8 mouse cellular contexts compared by ENCODE assay signal in the genomic region with DNA sequence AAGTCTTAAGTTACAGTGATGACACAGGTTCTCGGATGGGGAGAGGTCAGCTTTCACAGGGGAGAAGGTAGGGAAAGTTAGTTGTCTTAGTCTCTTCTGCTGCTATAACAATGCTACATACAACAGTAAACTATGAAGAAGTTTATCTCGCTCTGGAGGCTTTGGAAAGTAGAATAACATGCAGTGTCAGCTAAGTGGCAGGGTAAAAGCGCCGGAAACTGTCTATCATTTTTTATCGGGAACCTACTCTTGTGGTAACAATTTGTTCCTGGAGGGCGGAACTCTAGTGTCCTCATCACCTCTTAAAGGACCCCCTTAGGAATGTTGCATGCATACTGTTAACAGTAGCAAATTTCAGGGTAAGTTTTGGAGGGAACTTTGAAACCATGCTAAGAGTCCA. TPM values are rescaled to one million over a fixed set of nuclear protein-coding genes. Genes with fewer than 3 reads are reported as not detected.
DNase-seq lines count a peak whose midpoint lies in the region; ATAC-seq and TF ChIP-seq lines count a peak whose summit lies in the region.

No protein-coding gene starts in this region.

- H3K27ac ChIP-seq in forebrain, embryonic 10.5 days: no peak overlapping the region
- H3K27ac ChIP-seq in forebrain, embryonic 11.5 days (ENCODE audit: low read depth, low read length): no peak overlapping the region
- peak overlapping the region; percentile 99 for H3K27ac ChIP-seq in lung, postnatal 0 days (ENCODE audit: low read length)
- H3K27ac ChIP-seq in liver, embryonic 12.5 days: peak overlapping the region; percentile 93; the same call in 1 of the 2 replicates
- H3K27ac ChIP-seq in stomach, embryonic 16.5 days (ENCODE audit: low read length): peak overlapping the region; percentile 98; the same call in 1 of the 2 replicates

- no peaks in the 10 kb centered on the region for H3K27me3 ChIP-seq in forebrain, embryonic 10.5 days (ENCODE audit: poor library complexity, severe bottlenecking)
- H3K27me3 ChIP-seq in forebrain, embryonic 11.5 days (ENCODE audit: control insufficient read depth, insufficient read depth, low read length): no peaks in the 10 kb centered on the region
- H3K27me3 ChIP-seq in lung, postnatal 0 days (replicated peaks; ENCODE audit: insufficient read depth, low read length): no peaks in the 10 kb centered on the region
- H3K27me3 ChIP-seq in liver, embryonic 12.5 days (replicated peaks): no peaks in the 10 kb centered on the region
- no peaks in the 10 kb centered on the region for H3K27me3 ChIP-seq in stomach, embryonic 16.5 days (ENCODE audit: control insufficient read depth, insufficient read depth, low read length)

- TF ChIP-seq CTCF in lung, postnatal 0 days (IDR thresholded peaks at IDR 0.05): no peak
- TF ChIP-seq CTCF in lung, adult 2 months (IDR thresholded peaks at IDR 0.05; ENCODE audit: insufficient read depth, low read length): no peak

- no peak overlapping the region for H3K9ac ChIP-seq in forebrain, embryonic 11.5 days (ENCODE audit: low read length)
- H3K9ac ChIP-seq in lung, postnatal 0 days (replicated peaks; ENCODE audit: low read depth): no peak overlapping the region
- H3K9ac ChIP-seq in liver, embryonic 12.5 days: peak overlapping the region; percentile 96
- H3K9ac ChIP-seq in stomach, embryonic 16.5 days (ENCODE audit: low read length): 0 out of 2 replicates have a peak overlapping the region, but pooled peaks have one; percentile 98

- no peak overlapping the region for H3K4me2 ChIP-seq in forebrain, embryonic 11.5 days (ENCODE audit: low read depth, low read length, severe bottlenecking)
- peak overlapping the region; percentile 81 for H3K4me2 ChIP-seq in lung, postnatal 0 days (replicated peaks; ENCODE audit: low read depth, low read length)
- peak overlapping the region; percentile 98 for H3K4me2 ChIP-seq in liver, embryonic 12.5 days
- peak overlapping the region; percentile 67; the same call in 1 of the 2 replicates for H3K4me2 ChIP-seq in stomach, embryonic 16.5 days (ENCODE audit: low read depth, low read length)

- H3K9me3 ChIP-seq in forebrain, embryonic 10.5 days: no peaks in the 10 kb centered on the region
- no peaks in the 10 kb centered on the region for H3K9me3 ChIP-seq in forebrain, embryonic 11.5 days (ENCODE audit: control insufficient read depth, low read length)
- no peaks in the 10 kb centered on the region for H3K9me3 ChIP-seq in lung, postnatal 0 days (ENCODE audit: low read length)
- no peaks in the 10 kb centered on the region for H3K9me3 ChIP-seq in liver, embryonic 12.5 days (replicated peaks)
- no peaks in the 10 kb centered on the region for H3K9me3 ChIP-seq in stomach, embryonic 16.5 days (replicated peaks; ENCODE audit: control insufficient read depth, low read length)

- TF ChIP-seq POLR2A in lung, adult 2 months (IDR thresholded peaks at IDR 0.05; ENCODE audit: borderline replicate concordance, extremely low read depth, low read depth, low read length): no peak

- TF ChIP-seq EP300 in lung, postnatal 0 days (IDR thresholded peaks at IDR 0.05): no peak

- peaks cover 14% of the 10 kb centered on the region; the same call in 1 of the 2 replicates for H3K36me3 ChIP-seq in forebrain, embryonic 10.5 days (replicated peaks)
- H3K36me3 ChIP-seq in forebrain, embryonic 11.5 days (ENCODE audit: control insufficient read depth, insufficient read depth, low read length): no peaks in the 10 kb centered on the region
- no peaks in the 10 kb centered on the region for H3K36me3 ChIP-seq in lung, postnatal 0 days (ENCODE audit: insufficient read depth, low read length)
- no peaks in the 10 kb centered on the region for H3K36me3 ChIP-seq in liver, embryonic 12.5 days
- H3K36me3 ChIP-seq in stomach, embryonic 16.5 days (ENCODE audit: control insufficient read depth, insufficient read depth, low read length): no peaks in the 10 kb centered on the region

- H3K4me1 ChIP-seq in forebrain, embryonic 10.5 days: peaks cover 35% of the 10 kb centered on the region
- peaks cover 4% of the 10 kb centered on the region; the same call in 1 of the 2 replicates for H3K4me1 ChIP-seq in forebrain, embryonic 11.5 days (replicated peaks; ENCODE audit: control insufficient read depth, insufficient read depth, low read length)
- peaks cover 15% of the 10 kb centered on the region for H3K4me1 ChIP-seq in lung, postnatal 0 days (ENCODE audit: insufficient read depth, low read depth, low read length)
- H3K4me1 ChIP-seq in lung, adult 2 months (ENCODE audit: control insufficient read depth, insufficient read depth, low read length): peaks cover 5% of the 10 kb centered on the region
- H3K4me1 ChIP-seq in liver, embryonic 12.5 days: peaks cover 38% of the 10 kb centered on the region
- peaks cover 15% of the 10 kb centered on the region for H3K4me1 ChIP-seq in stomach, embryonic 16.5 days (ENCODE audit: control insufficient read depth, insufficient read depth, low read length)

- peak overlapping the region; percentile 87; the same call in 1 of the 2 replicates for H3K4me3 ChIP-seq in forebrain, embryonic 10.5 days
- H3K4me3 ChIP-seq in forebrain, embryonic 11.5 days (ENCODE audit: low read depth, low read length): no peak overlapping the region
- H3K4me3 ChIP-seq in lung, postnatal 0 days (ENCODE audit: low read depth, low read length): no peak overlapping the region
- no peak overlapping the region for H3K4me3 ChIP-seq in lung, adult 2 months (replicated peaks; ENCODE audit: extremely low read depth, low read depth, low read length)
- H3K4me3 ChIP-seq in liver, embryonic 12.5 days: peak overlapping the region; percentile 93
- no peak overlapping the region for H3K4me3 ChIP-seq in stomach, embryonic 16.5 days (replicated peaks; ENCODE audit: low read length)

- ATAC-seq in forebrain, embryonic 11.5 days (replicated peaks; ENCODE audit: low FRiP score): no peak
- no peak for ATAC-seq in lung, postnatal 0 days
- no peak for ATAC-seq in liver, embryonic 12.5 days
- no peak for ATAC-seq in stomach, embryonic 16.5 days (ENCODE audit: insufficient read depth, low FRiP score)

- WGBS in forebrain, embryonic 10.5 days: 94% methylated on average over 6 of the region's 6 CpGs
- WGBS in forebrain, embryonic 11.5 days: 88% methylated on average over 6 of the region's 6 CpGs
- WGBS in lung, postnatal 0 days: 80% methylated on average over 6 of the region's 6 CpGs
- WGBS in lung, adult 2 months: 77% methylated on average over 6 of the region's 6 CpGs
- 81% methylated on average over 6 of the region's 6 CpGs for WGBS in liver, embryonic 12.5 days (ENCODE audit: insufficient replicate concordance)
- WGBS in stomach, embryonic 16.5 days: 93% methylated on average over 6 of the region's 6 CpGs

- DNase-seq in forebrain, embryonic 10.5 days (ENCODE audit: extremely low spot score, low spot score): no peak
- no peak for DNase-seq in forebrain, embryonic 11.5 days (ENCODE audit: low spot score)
- DNase-seq in lung, postnatal 0 days (ENCODE audit: low spot score): no peak
- DNase-seq in lung, adult 2 months: no peak
- DNase-seq in cerebellum, adult 9-11 months: no peak
- no peak for DNase-seq in embryo, embryonic 11 days

RNA-seq across cellular contexts. Expression of gene Fbxl17, which starts 1.3 kb away (rescaled TPM):
- polyA plus RNA-seq in forebrain, embryonic 10.5 days (2016; fragmentation: Nextera tagmentation; extraction: Ambion mirVana): 2.5 and 2.7 TPM in 2 replicates
- 5.8 and 6.9 TPM in 2 replicates for polyA plus RNA-seq in forebrain, embryonic 11.5 days (2014; fragmentation: Nextera tagmentation; extraction: Ambion mirVana)
- polyA plus RNA-seq in lung, postnatal 0 days (2015; fragmentation: Nextera tagmentation; extraction: Ambion mirVana): 6.9 and 7.6 TPM in 2 replicates
- 7.5 and 7.9 TPM in 2 replicates for polyA plus RNA-seq in lung, adult 2 months (2012; rRNA removed)
- 3.0 and 3.1 TPM in 2 replicates for polyA plus RNA-seq in liver, embryonic 12.5 days (2016; fragmentation: Nextera tagmentation; extraction: Ambion mirVana)
- 3.8 and 4.7 TPM in 2 replicates for polyA plus RNA-seq in stomach, embryonic 16.5 days (2015; fragmentation: Nextera tagmentation; extraction: Ambion mirVana)

Comparison
In these comparisons a context has a peak if more than half of its experiments do, and no peak if none do; other contexts are left out.
1. H3K4me3 ChIP-seq: peak in forebrain, embryonic 10.5 days (single experiment) and liver, embryonic 12.5 days (single experiment); none in forebrain, embryonic 11.5 days (single experiment), lung, postnatal 0 days (single experiment), lung, adult 2 months (single experiment) and stomach, embryonic 16.5 days (single experiment).
2. H3K27ac ChIP-seq: peak in lung, postnatal 0 days (single experiment), liver, embryonic 12.5 days (single experiment) and stomach, embryonic 16.5 days (single experiment); none in forebrain, embryonic 10.5 days (single experiment) and forebrain, embryonic 11.5 days (single experiment).
3. H3K9ac ChIP-seq: peak in liver, embryonic 12.5 days (single experiment) and stomach, embryonic 16.5 days (single experiment); none in forebrain, embryonic 11.5 days (single experiment) and lung, postnatal 0 days (single experiment).